Mouse (Mus musculus) liver, embryonic 16.5 days (tissue): ENCODE measurements around the gene Timm13. TPM values are rescaled to one million over a fixed set of nuclear protein-coding genes. Genes with fewer than 3 reads are reported as not detected.

Source experiments
- ATAC-seq: fragments of 200-750 bp; cut with Nextera tagmentation; 2 replicates; pipeline ENCODE4 v1.8.0; 2017; ENCODE audit warnings: low read depth, mild to moderate bottlenecking, moderate number of reproducible peaks, moderate library complexity
- H3K27ac ChIP-seq: fragments of 300-500 bp; sonication (generic); 2 replicates; pipeline ENCODE4 v1.5.1; 2014; ENCODE audit warnings: mild to moderate bottlenecking, low read length
- H3K27me3 ChIP-seq: fragments of 300-500 bp; sonication (generic); 2 replicates; pipeline ENCODE4 v1.6.1; 2014; ENCODE audit warnings: low read depth, low read length, mixed read lengths; ENCODE audit not compliant: control insufficient read depth, insufficient read depth
- H3K36me3 ChIP-seq: fragments of 300-500 bp; sonication (generic); 2 replicates; pipeline ENCODE4 v1.6.1; 2014; ENCODE audit warnings: mild to moderate bottlenecking; ENCODE audit not compliant: control insufficient read depth, insufficient read depth
- H3K4me1 ChIP-seq: fragments of 300-500 bp; sonication (generic); 2 replicates; pipeline ENCODE4 v1.6.1; 2014; ENCODE audit warnings: low read depth, low read length, mixed read lengths; ENCODE audit not compliant: control insufficient read depth
- H3K4me2 ChIP-seq: fragments of 300-500 bp; sonication (generic); 2 replicates; pipeline ENCODE4 v1.6.1; 2014; ENCODE audit warnings: low read depth, low read length, mixed read lengths
- H3K4me3 ChIP-seq: fragments of 300-500 bp; sonication (generic); 2 replicates; pipeline ENCODE4 v1.5.1; 2014; ENCODE audit warnings: low read depth, mild to moderate bottlenecking, low read length
- H3K9ac ChIP-seq: fragments of 300-500 bp; sonication (generic); 2 replicates; pipeline ENCODE4 v1.6.1; 2014; ENCODE audit warnings: low read depth, low read length
- H3K9me3 ChIP-seq: fragments of 300-500 bp; sonication (generic); replicated peaks from 2 replicates; pipeline ENCODE4 v1.6.1; 2016; ENCODE audit warnings: low read length; ENCODE audit not compliant: control insufficient read depth
- WGBS: fragments of 180-500 bp; shearing (Covaris S2); extraction: QIAGEN DNeasy Blood & Tissue Kit; methylation state at CpG from one replicate; pipeline ENCODE4 v1.1.7; 2014; ENCODE audit not compliant: insufficient replicate concordance; 5-methylcytosine and 5-hydroxymethylcytosine counted together
- polyA plus RNA-seq: library from polyadenylated mRNA; unstranded; fragments of >200 nt; fragmentation: Nextera tagmentation; extraction: Ambion mirVana; gene quantifications from 2 replicates; pipeline ENCODE4 v1.2.1, GENCODE M21; 2015

Timm13 gene
- polyA plus RNA-seq, 1 experiment from 2014 or later = 151 TPM

DNA sequence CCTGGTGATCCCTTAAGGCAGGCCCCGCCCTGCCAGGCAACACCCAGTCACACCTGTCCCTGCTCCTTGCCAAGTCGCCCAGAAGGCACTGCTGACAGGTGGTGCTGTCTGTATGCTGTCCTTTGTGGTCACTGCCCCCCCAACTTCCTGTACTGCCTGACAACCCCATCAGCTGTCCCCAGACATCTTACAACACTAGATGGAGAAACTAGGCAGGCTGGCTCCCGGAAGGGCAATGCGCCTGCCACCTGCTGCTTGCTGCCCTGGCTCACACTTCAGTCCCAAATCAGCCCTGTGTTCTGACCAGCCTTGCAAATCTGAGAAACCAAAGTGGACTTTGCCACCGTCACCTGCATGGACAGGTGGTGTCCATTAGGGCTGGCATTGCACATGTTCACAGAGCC is 13.5 kb upstream of the Timm13 start:
- no peak overlapping the region for H3K27ac ChIP-seq
- H3K9me3 ChIP-seq = no peaks in the 10 kb centered on the region
- no peak for ATAC-seq
- no peak overlapping the region for H3K4me2 ChIP-seq
- H3K4me1 ChIP-seq = peaks cover 38% of the 10 kb centered on the region
- no peak overlapping the region for H3K9ac ChIP-seq
- WGBS = 76% methylated on average over 5 of the region's 5 CpGs
- H3K36me3 ChIP-seq = no peaks in the 10 kb centered on the region
- peaks cover 8% of the 10 kb centered on the region for H3K27me3 ChIP-seq
- H3K4me3 ChIP-seq = no peak overlapping the region

DNA sequence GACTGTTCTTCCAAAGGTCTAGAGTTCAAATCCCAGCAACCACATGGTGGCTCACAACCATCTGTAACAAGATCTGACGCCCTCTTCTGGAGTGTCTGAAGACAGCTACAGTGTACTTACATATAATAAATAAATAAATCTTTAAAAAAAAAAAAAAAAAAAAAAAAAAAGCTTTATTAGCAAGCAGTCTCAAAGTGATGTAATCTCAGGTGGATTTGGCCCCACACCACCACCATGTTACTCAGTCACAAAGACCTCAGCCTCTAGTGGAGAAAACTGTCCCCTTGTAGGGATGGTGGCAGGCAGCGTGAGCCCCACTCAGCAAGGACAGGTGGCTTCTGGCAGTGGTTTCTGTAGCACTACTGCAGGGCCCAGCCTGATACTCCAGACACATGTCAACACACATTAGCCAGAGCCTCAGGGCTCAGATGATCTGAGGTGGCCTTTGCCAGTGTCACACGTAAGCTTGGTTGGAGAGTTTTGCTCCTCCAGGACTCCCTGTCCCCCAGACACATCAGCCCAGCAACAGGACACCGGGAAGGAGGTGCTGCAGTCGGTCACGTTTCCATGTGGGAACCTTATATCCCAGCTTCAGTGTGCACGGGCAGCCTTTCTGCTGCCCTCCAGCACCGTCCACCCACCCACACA is 12.7 kb upstream of the Timm13 start:
- Histone ChIP-seq H3K4me1 (peaks cover 36% of the 10 kb centered on the region), H3K36me3 (no peaks in the 10 kb centered on the region), H3K4me3 (no peak overlapping the region), H3K27ac (no peak overlapping the region), H3K4me2 (no peak overlapping the region), H3K9me3 (no peaks in the 10 kb centered on the region), H3K9ac (no peak overlapping the region), H3K27me3 (peaks cover 8% of the 10 kb centered on the region)
- WGBS = 75% methylated on average over 7 of the region's 8 CpGs
- no peak for ATAC-seq

DNA sequence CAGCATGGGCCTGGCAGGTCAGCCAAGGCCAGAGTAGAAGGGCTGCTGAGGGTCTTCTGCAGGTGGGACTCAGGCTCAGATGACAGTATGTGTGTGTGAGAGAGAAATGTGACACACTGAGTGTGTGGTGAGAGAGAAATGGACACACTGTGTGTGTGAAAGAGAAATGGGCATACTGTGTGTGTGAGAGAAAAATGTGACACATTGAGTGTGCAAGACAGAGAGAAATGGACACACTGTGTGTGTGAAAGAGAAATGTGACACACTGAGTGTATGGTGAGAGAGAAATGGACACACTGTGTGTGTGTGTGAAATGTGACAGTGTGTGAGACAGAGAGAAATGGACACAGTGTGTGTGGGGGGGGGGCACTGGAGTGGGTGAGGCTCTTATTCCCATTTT is 11.1 kb upstream of the Timm13 start:
- Histone ChIP-seq H3K27ac (no peak overlapping the region), H3K9me3 (no peaks in the 10 kb centered on the region), H3K27me3 (no peaks in the 10 kb centered on the region), H3K4me1 (peaks cover 28% of the 10 kb centered on the region), H3K4me2 (no peak overlapping the region), H3K4me3 (no peak overlapping the region), H3K9ac (no peak overlapping the region), H3K36me3 (no peaks in the 10 kb centered on the region)
- ATAC-seq = no peak

DNA sequence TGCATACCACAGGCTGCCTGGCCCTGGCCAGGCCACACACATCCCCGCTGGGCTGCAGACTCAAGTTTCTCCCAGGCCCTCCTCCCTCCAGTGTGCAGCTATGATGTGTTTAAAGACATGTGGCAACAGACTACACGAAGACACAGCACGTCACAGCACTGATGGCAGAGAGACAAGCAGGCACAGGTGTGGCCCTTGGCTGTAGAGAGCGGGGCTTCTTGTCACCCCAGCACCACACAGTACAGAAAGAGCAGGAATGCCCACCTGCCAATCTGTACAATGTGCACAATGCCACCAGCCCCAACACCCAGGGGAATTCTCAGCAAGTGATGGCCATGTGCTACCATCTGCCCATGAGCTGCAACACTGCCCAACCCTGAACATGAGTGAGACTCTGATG is 10.6 kb upstream of the Timm13 start:
- H3K4me1 ChIP-seq = peaks cover 25% of the 10 kb centered on the region
- no peaks in the 10 kb centered on the region for H3K9me3 ChIP-seq
- no peak overlapping the region for H3K4me3 ChIP-seq
- WGBS = 80% methylated on average over 4 of the region's 4 CpGs
- no peaks in the 10 kb centered on the region for H3K36me3 ChIP-seq
- no peak overlapping the region for H3K27ac ChIP-seq
- H3K9ac ChIP-seq = no peak overlapping the region
- no peak overlapping the region for H3K4me2 ChIP-seq
- H3K27me3 ChIP-seq = no peaks in the 10 kb centered on the region
- ATAC-seq = no peak

DNA sequence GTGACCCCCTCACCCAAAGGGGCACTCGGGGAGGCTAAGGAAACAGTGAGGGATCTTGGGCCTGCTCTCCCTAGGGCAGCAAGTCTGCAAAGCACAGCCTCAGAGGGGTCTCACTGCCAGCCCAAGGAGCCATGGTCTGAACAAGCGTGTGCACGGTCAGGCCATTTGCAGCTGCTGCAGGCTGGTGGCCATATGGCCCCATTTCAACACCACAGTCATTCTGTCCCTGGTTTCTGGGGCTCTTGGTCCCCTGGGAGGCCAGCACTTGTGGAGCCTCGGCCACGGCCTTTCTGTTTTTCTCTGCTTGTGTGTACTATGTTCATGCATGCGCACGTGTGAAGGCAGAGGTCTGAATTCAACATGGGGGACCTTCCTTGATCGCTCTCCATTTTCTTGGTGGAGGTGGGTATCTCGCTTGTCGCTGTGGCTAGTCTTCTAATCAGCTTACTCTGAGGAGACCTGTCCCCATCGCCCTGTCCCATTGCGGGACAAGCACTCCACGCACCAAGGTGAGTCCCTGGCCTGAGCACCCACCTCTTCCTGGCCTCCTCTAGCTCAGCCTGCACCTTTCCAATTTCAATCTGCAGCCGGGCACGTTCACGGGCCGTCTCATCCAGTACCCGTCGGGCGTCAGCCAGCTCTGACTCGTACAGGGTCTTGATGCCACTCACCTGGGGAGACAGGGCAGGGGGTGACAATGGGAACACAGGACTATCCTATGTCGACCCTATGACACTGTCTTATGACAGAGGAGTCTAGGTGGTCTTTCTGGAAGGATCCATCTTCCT is 8.8 kb upstream of the Timm13 start:
- WGBS = 84% methylated on average over 22 of the region's 22 CpGs
- no peak overlapping the region for H3K4me3 ChIP-seq

DNA sequence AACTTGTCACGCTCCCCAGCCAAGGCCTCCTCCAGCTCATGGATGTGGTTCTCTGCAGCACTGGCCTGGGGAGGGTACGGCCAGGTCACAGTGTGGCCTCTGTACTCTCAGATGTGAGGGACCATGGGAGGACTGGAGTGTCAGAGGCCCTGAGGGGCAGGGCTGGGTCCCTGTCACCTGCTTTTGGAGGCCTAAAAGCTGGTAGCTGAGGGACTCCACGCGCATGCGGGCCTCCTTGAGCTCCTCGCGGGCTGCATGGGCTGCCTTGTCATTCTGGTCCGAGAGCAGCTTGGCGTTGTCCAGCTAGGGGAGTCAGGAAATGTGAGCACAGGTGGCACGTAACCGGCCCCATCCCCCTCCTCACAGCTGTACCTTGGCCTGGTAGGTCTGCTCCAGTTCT is 3.9 kb upstream of the Timm13 start:
- H3K27me3 ChIP-seq = no peaks in the 10 kb centered on the region
- no peak overlapping the region for H3K27ac ChIP-seq
- no peaks in the 10 kb centered on the region for H3K9me3 ChIP-seq
- peaks cover 4% of the 10 kb centered on the region for H3K36me3 ChIP-seq
- ATAC-seq = no peak
- H3K4me2 ChIP-seq = no peak overlapping the region
- no peak overlapping the region for H3K4me3 ChIP-seq
- H3K9ac ChIP-seq = no peak overlapping the region
- 78% methylated on average over 11 of the region's 11 CpGs for WGBS
- H3K4me1 ChIP-seq = peaks cover 8% of the 10 kb centered on the region

More for the DNA sequence above, 8.8 kb upstream of the Timm13 start:
- Histone ChIP-seq H3K27me3 (no peaks in the 10 kb centered on the region), H3K9ac (no peak overlapping the region), H3K9me3 (no peaks in the 10 kb centered on the region), H3K27ac (no peak overlapping the region), H3K36me3 (peaks cover 2% of the 10 kb centered on the region), H3K4me2 (no peak overlapping the region), H3K4me1 (peaks cover 8% of the 10 kb centered on the region)
- no peak for ATAC-seq

DNA sequence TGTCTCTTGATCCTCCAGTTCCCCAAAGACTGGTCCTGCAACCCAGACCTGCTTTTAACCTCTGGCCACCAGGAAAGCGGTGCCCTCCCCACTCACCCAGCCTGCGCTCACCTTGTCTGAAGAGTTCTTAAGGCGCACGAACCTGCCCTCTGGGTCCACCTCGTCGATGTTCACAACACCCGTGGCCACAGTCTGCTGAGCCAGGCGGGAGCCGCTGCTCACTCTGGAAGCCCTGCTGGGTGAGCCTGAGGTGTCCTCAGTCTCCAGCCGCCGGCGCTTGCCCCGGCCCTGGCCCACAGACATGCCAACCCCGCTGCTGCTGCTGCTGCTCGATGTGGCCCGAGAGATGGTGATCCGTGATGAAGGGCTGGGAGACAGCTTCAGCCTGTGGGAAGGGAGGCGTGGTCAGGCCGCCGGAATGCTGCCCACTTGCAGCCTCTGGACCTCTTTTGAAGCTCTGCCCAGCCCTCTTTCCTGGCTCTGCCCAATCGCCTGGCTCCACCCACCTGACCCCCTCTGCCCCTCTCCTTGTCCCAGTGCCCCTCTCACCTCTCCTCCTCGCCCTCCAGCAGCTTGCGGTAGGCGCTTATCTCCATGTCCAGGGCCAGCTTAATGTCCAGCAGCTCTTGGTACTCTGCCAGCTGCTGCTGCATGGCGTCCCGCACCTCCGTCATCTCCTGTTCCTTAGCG is 3.4 kb upstream of the Timm13 start:
- H3K4me2 ChIP-seq = no peak overlapping the region
- no peak overlapping the region for H3K4me3 ChIP-seq
- H3K9ac ChIP-seq = no peak overlapping the region
- peaks cover 5% of the 10 kb centered on the region for H3K36me3 ChIP-seq
- no peak overlapping the region for H3K27ac ChIP-seq
- H3K9me3 ChIP-seq = no peaks in the 10 kb centered on the region
- no peak for ATAC-seq
- H3K27me3 ChIP-seq = no peaks in the 10 kb centered on the region
- peaks cover 14% of the 10 kb centered on the region for H3K4me1 ChIP-seq
- 86% methylated on average over 28 of the region's 28 CpGs for WGBS

DNA sequence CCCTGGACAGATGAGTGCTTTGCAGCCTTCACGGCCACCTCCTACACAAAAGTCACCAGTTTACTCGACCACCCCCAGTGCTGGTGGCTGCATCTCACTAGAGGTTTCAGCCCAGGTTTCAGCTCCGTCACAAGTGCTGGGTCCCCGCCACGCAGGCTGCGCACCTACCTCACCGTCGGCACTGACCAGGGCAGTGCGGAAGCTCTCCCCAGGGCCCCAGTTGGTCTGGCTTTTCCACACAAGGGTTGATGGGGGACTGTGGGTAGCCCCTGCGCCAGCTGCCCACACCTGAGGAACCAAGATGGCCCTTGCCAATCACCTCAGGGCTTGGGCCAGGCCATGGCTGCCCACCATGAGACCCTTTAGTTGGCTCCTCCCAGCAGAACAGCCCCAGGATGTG is 2.5 kb upstream of the Timm13 start:
- Histone ChIP-seq H3K4me2 (no peak overlapping the region), H3K27ac (no peak overlapping the region), H3K9me3 (no peaks in the 10 kb centered on the region), H3K4me1 (peaks cover 17% of the 10 kb centered on the region), H3K27me3 (no peaks in the 10 kb centered on the region), H3K9ac (no peak overlapping the region), H3K36me3 (peaks cover 7% of the 10 kb centered on the region), H3K4me3 (no peak overlapping the region)
- no peak for ATAC-seq
- 80% methylated on average over 10 of the region's 10 CpGs for WGBS
